Mouse (Mus musculus): ENCODE measurements at regions not wholly inside any gene's neighbourhood (a gene's known extent, or its start where the extent isn't known, plus 50 kb on each side); places are given as distances from the start of the nearest gene placed in this dataset.

DNA sequence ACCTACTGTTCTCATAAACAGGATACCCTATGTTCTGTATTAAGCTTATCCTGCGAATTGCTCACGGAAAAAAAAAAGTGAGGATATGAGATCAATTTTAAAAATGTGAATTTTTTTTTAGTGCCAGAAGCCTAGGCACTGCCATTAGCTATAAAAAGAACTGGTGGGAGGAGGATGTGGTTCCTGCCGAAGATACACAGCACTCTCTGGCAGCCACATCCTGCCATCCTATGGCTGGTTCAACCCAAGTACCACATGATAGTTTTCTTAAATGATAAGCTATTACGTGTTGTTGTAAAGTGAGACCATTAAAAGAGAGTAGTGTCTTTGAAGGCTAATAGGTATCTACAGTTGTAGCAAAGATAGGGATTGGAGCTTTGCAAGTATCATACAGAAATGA, 58.2 kb upstream of the Ppp3ca start:
- no peak for DNase-seq
- intact Hi-C loops (cut with DNase I): loop anchor here (2.0 kb wide), 1 partner anchor 57 kb away; no protein-coding TSS in a partner anchor

DNA sequence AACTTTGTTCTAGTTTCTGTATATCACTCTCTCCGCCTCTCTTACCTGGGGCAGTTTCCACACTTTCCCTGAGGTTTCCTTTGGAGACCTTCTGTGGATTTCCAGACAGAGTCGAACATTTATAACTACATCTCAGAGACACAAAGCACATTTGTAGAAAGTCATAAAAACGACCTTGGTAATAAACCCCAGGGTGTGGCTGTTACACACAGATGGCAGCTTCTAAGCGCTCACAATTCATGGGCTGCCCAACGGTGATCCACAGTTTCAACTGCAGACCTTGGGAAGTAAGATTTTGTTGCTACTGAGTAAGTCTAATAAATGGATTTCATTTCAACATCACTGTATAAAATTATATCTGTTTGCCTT, 59.4 kb upstream of the Ppp3ca start:
- intact Hi-C loops (cut with DNase I): loop anchor here (2.0 kb wide), 1 partner anchor 58 kb away; no protein-coding TSS in a partner anchor
- no peak for DNase-seq

- intact Hi-C loops (cut with DNase I): loop anchor here (2.0 kb wide), 1 partner anchor 59 kb away; no protein-coding TSS in a partner anchor
- DNase-seq: peak; percentile 53 to 61
Observed at GRCm38 (mm10) chr3:136609855-136610555, 59.9 kb upstream of the Ppp3ca start.

GRCm38 (mm10) chr3:136601706-136602105, 68.2 kb upstream of the Ppp3ca start:
- no peak for DNase-seq
- intact Hi-C loops (cut with DNase I): no loop called here

DNA sequence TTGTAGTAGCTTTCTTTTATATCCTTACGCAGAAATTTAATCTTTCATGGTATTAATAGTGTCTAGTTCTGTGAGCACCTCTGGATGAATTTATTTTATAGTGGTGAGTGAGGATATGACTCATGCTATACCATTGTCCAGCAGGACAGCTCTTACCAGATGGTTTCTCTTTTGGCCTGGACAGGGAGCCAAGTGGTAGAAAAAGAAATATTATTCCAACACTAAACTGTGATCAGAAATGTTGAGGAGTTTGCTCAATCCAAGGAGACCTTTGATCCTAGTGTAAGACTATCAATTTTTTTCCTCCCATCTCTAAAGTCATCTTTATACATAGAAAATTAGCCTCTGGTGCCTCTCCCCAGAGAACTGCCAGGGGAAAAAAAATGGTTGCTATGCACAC, 86.0 kb upstream of the Ppp3ca start:
- no peak for DNase-seq
- intact Hi-C loops (cut with DNase I): no loop called here

- no peak for DNase-seq
- intact Hi-C loops (cut with DNase I): no loop called here
Observed at GRCm38 (mm10) chr3:136578016-136578415, 91.9 kb upstream of the Ppp3ca start.

- no peak for DNase-seq
- intact Hi-C loops (cut with DNase I): no loop called here
Observed at GRCm38 (mm10) chr3:136570517-136570916, 99.4 kb upstream of the Ppp3ca start.

DNA sequence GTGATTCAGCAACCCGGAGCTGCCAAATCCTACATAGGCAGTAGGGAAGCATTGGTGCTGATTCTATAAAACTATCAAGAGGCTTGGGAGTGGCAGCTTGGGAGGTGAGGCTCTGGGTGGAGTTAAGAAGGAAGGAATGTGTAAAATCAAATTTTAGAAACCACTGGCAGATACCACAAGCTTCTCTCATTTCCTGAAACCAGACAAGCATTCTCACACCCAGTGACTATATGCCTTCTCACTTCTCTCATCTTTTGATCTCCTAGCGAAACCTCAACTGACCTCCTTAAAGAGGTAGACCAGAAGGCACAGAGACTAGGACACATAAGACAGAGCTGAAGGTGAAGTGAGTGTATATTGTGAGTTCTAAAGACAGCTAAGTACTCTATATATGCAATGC, 113.4 kb upstream of the Ppp3ca start:
- no peak for DNase-seq
- intact Hi-C loops (cut with DNase I): no loop called here

GRCm38 (mm10) chr3:136549471-136549870, 120.5 kb upstream of the Ppp3ca start:
- no peak for DNase-seq
- intact Hi-C loops (cut with DNase I): no loop called here

DNA sequence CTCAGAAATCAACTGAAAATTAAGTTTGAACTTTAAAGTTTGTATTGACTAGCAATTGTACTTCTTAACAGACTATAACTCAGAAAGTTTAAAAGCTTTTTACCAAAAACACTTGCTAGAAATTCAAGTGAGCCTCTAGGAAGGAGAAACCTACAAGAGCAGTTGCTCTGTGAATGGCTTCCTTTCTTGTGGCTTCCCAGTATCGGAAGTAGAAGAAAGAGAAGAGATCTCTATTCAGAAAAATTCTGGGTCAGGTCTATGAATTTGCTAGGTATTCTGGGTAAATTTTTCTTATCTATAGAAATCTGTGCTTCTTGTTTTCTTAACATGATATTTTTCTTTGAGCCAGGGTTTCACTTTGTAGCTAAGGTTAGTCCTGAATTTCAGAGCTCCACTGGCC, 138.3 kb upstream of the Ppp3ca start:
- intact Hi-C loops (cut with DNase I): no loop called here
- no peak for DNase-seq

DNA sequence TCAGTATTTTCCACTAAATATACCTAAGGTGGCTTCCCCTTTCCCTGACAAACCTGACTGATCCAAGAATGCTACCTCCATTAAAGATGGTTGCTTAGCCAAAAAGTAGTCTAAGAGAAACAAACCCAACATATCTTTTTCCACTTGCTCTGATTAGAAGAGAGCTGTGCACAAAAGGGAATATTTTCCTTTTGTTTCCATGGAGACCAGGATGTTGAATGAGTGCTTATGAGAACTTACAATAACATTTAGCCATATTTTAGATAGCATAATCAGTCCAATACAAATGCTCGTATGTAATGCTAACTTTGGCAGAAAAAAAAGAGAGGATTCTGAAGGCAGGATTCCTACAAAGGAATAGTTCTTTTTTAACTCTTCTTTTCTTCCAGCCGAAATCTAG, 161.3 kb upstream of the Ppp3ca start:
- no peak for DNase-seq
- intact Hi-C loops (cut with DNase I): no loop called here

GRCm38 (mm10) chr3:136507070-136507469, 162.9 kb upstream of the Ppp3ca start:
- no peak for DNase-seq
- intact Hi-C loops (cut with DNase I): no loop called here

- no peak for DNase-seq
- intact Hi-C loops (cut with DNase I): no loop called here
Observed at GRCm38 (mm10) chr3:136494831-136495230, 169.0 kb upstream of the Bank1 start.

DNA sequence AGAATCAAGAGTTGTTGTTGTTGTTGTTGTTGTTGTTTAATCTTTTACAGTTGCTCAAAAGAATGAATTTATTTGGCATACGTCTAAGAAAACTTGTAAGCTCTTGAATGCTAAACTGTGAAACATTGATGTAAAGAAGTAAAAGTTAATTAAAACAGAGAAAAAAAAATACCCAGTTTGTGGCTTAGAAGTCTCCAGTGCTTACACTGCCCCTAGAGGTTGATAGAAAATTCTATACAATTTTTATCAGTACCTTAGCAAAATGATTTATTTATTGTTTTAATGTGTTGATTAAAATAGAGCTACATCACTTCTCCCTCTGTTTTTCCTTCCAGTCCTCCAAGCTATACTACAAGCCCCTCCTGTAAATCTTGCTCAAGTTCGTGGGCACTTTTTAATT, 165.8 kb upstream of the Bank1 start:
- no peak for DNase-seq
- intact Hi-C loops (cut with DNase I): no loop called here

- DNase-seq: no peak
- intact Hi-C loops (cut with DNase I): no loop called here
Observed at GRCm38 (mm10) chr3:136471693-136472092, 145.8 kb upstream of the Bank1 start.

DNA sequence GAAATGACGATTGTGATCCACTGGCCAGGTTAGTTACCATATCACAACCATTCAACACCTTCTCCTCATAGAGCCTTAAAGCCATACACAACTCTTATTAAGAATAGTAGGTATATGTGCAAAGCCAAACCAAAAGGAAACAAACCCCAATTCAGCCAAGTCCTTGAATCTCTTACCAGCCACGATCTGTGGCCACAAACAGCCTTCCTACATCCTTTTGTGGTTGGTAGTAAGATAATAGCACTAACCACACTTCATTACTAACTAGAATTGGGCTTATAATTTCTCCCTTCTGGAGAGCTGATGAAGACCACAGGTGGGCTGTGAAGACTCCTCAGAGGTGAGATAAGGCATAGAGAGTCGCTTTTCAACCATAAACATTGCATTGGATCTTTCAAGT, 136.9 kb upstream of the Bank1 start:
- no peak for DNase-seq
- intact Hi-C loops (cut with DNase I): no loop called here

DNA sequence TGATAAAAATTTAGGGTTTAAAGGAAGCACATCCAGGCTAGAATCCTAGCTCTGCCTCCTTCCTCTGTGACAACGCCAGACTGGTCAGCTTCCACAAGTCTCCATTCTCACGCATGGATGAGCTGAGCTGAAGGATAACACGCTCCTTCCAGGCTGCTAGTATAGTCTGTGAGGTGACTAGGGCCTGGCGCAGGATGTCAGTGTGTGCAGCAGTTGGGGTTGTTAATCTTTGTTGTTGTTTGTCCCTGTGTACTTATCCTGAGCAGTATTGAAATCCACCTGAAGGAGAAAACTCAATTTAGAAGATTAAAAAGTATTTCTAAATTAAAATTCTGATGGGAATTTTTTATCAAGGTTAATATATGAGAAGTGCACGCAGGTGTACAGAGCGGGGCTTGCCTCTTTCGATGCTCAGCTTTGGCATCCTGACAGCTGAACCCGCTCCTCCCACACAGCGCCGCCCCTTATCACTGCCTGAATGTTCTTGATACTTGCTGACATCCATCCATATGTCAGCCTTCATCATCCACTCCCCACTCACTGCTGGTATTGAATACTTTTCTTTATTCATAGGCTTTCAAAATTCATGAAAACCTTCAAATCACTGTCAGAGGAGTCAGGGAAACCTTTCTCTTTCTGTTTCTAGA, 130.7 kb upstream of the Bank1 start:
- no peak for DNase-seq
- intact Hi-C loops (cut with DNase I): no loop called here

GRCm38 (mm10) chr3:136455651-136456470, 130.0 kb upstream of the Bank1 start:
- intact Hi-C loops (cut with DNase I): no loop called here
- DNase-seq: no peak

DNA sequence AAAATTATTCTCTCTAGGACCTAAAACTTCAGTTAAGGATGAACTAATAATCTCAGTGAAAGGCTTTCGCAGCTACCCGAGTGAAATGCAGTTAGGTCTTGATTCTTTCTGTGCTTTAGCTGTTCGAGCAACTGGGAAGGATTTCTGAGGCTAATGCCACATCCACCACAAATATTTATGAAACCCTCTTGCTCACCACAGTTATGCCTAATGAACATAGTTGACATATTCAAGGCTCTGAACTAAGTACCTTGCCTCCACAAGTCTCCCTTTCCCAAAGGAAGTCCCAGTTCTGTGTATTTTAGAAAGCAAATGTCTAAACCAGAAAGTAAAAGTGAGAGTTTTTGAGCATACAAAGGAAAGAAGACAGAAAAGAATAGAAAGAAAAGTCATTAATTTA, 129.1 kb upstream of the Bank1 start:
- no peak for DNase-seq
- intact Hi-C loops (cut with DNase I): no loop called here

DNA sequence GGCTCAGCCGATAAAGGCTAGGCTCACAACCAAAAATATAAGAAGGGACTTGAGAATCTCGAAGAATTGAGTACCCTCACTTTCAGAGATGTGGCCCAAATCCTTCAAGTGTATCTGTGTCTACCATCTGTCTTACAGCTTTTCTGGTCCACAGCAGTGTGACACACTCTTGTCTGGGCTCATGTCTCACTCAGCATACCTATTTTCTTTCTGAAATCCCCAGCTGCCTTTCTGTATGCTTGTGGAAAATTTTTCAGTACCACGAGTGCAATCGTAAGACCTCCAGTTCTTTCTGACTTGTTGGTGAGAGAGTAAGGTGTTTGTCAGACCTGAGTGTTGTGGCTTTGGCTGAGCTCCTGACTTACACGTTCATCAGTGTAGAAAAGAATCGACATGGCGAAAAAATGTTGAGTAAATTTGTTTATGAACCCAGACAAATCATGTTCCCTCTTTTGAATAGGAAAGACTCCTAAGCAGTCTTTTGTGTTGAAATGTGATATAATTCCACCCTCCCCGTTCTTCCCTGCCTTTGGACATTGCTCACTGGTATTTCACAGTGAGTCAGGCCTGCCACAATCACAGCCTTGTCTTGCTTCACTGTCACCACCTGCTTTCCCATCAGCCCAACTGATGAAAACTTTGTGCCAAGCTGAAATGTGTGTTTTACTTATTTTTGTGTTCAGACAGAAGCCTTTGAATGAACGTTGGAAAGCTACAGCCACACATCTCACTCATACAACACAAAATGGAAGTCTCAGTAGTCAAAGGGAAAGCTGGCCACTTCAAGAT, 125.3 kb upstream of the Bank1 start:
- DNase-seq: peak in 1 of 2 experiments; percentile 12
- intact Hi-C loops (cut with DNase I): no loop called here

- DNase-seq: no peak
- intact Hi-C loops (cut with DNase I): no loop called here
Observed at GRCm38 (mm10) chr3:136450361-136450895, 124.6 kb upstream of the Bank1 start.
